Mouse (Mus musculus) thymus, postnatal 36 days (tissue): ENCODE results near the gene Suds3.

ENCODE experiments used
- DNase-seq, 2 experiments: peaks; one replicate each; pipeline ENCODE4 v3.0.0; 2022; ENCODE audit warnings: mixed read lengths in 2 of 2

The Suds3 gene

DNA sequence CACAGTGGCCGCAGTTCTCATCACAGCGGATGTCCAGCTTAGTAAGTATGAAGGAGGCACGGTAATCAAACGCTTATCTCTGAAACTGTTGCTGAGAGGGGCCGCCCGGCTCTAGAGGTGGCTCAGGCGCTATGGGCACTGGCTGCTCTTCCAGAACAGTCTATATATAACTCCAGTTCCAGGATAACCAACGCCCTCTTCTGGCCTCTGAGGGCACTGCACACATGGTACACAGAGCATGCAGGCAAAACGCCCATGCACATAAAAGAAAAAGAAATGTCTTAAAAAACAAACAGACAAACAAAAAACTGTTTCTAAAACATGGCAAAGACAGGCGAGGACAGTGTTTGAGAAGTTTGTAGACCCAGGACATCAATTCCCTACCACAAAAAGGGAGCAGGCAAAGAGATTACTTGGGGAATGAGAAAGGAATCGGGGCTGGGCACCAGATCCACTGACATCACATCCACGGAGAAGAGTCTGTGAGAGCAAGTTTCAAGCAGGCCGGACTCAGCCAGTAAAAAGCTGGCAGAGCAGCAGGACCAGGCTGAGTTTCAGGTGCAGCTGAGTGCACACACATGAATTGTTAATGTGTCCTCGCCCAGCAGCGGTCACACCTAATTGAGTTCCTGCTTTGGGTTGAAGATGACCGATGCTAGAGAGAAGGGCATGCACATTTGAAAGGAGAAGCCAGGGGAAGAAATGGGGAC is 4.7 kb downstream of the Suds3 start:
- no peak for DNase-seq

DNA sequence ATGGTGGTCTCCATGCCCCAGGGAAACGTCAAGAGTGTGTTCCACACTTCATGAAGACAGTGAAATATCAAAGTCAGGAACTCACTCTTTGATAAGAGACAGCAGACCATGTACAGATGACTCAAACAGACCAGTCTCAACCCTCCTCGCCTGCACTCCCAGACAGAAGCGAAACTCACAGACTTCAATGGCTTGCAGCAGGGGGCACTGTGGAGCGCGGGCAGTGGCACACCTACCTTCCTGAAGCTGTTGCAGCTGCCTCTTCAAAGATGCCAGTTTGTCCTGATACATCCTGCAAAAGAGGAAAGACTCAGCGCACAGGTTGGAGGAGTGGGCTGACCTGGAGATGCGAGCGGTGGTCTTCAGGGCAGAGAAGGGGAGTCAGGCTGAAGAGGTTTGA is 6.4 kb downstream of the Suds3 start:
- peak; percentile 46 to 53 for DNase-seq

DNA sequence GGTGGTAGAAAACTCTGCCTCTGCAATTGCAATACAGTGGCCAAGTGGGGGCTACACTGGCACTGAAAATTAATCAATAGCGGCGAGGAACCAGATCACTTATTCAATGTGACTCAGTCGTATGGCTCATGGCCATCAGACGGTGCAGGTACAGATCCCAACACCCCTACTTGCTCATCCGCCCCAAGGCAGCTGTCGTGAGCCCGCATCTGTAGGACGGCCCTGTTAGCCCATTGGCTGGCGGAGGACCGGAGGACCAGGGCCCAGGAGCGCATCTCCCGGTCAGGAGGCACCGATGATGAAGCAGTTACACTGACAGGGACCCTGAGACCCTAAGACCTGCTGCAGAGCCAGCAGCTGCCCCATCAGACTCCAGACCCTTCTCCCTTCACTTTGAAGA is 7.2 kb downstream of the Suds3 start:
- DNase-seq, result no peak

DNA sequence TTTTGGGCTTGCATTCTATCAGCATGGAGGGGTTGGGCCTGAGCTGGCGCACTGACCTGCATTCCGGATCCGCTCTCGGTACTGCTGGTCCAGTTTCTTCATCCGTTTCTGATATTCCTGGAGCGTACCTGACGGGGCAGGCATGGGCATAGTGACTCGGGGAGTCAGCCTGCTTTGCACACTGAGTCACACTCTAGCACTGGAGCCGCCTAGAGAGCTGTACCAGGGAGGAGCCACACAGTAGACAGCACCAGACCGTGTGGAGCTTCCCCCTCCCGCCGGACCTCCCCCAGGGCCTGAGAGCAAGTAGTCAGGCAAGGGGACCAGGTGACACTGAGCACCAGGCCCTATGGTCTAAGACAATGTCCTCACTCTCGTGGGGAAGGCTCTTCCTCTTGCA is 7.6 kb downstream of the Suds3 start:
- no peak for DNase-seq

DNA sequence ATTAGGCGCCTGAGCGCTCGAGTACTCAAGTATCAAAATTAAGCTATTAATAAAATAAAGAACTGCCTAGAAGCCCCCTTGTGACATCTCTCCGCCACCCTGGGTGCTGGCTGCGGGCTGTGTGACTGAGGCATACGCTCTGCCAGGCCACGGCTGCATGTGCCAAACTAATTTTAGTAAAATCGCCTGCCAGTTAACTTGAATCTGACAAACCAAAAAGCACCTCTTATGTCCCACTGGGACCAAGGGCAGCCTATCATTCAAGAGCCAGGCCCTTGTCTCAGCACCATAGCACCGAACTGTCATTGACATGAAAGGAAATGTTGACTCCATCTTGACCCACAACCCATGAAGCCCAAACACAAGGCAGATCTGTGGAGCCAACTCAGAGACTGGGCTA is 10.2 kb downstream of the Suds3 start:
- DNase-seq, result no peak

DNA sequence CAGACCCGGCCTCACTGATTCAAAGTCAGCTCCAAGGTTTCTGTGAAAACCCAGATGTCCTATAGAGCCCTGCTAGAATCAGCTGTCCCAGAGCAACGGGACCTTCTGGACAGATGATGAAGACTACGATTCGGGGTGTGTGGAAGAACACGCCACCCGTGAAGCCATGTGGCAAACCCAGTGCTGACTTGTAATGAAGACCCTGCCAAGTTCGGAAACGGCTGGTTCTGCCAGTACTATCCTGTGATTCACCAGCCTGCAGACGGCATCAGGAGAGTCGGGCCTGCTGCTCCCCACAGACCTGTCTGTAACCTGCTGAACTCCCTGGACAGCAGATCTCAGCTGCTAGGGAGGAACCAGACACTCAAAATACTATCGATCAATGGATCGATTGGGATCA is 11.6 kb downstream of the Suds3 start:
- DNase-seq, result no peak

DNA sequence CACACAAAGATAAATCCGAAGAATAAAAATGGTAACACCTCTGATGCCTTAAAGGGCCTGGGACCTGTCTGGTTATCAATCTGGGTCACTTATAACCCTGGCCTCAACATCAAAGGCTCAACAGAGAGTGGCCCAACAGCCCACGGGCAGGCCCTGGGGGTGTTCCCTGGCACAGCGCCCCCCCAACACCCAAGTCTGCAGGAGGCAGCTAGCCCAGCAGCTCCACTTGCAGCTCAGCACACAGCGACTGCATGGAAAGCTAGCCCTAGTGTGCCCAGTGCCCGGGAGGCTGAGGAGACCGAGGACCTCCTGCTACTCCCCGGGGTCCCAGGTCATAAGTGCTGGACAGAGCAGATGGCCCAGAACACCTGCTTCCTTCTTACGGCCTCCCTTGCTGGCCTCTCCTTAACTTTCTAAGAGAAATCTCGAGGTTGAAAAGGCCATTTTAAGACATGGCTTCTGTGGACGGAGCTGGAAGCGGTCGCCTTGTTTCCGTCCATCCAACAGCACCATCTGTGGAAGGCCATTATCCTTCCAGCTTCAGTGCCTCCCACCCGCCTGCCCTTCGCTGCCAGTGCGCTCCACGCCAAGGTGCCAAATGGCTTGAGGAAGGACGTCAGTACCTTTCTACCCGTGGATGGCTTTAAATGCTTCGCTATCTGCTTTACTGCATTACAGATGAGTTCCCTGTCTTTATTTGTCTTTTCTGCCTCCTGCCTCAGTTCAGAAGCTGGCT is 12.6 kb downstream of the Suds3 start:
- no peak for DNase-seq

DNA sequence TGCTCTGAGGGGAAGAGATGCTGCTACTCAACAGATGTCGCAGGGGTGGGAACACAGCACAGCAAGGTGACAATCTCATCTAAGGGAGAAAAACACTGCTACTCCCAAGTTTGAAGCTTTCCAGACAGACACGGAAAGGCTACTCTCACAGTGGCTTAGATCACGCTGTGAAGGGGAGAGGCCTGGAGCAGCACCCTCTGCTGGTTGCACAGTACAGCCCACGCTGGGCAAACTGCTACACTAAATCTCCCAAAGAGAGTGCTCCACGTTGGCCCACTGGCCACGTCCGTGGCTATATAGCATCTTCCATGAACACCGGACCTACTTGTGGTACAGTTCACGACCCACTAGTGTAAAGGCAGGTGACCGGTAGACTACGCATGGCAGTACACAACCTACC is 16.2 kb downstream of the Suds3 start:
- DNase-seq, result no peak

DNA sequence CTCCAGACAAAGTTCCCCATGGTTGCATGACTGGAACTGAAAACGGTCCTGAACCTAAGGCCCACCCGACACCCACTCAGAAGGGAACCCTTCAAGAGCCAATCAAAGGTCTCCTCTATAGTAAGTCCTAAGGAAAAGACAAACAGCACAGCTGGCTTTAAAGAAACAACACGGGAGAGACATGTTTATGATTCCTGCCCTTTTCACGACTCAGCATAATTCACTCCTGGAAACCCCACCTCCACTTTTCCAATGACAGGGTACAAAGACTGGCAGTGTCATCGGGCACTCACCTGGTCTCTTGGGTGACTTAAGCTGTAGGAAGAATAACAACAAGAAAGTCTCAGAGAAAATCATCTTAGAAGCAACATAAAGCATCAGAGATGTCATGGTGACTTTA is 16.9 kb downstream of the Suds3 start:
- DNase-seq, result no peak

DNA sequence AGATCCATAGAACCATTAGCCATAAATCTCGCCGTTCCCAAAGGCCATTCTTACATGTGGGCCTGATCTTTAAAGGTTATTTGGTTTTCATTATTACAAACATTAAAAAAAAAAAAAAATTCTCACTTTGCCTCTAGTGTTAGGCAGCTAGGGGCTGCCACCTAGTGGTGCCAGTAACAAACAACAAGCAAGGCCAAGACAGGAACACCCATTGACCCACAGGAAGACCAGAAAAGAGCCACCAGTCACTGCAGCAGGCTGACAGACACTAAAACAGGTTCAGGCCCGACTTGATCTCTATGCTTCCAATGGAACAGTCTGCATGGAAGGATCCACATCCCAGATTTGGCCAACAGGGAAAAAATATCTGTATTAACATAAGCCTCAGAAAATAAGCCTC is 19.2 kb downstream of the Suds3 start:
- DNase-seq, result peak; percentile 36 to 39

DNA sequence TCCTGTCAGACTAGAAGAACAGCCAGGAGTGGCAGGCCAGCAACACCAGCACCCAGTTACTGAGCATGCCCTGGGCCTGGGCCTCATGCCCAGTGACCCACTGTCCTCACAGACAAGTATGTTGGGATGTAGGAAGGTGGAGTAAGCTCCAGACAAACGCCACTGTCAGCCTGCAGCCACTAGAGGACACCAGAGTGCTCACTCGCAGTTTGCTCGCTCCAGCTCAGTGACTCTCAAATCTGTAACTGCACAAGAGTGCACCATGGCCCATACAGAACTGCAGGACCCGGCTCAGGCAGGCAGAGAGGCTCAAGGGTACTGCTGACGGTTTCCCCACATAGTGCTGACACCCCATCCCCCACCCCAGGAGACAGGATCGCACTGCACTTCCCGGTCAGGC is 21.5 kb downstream of the Suds3 start:
- peak in 1 of 2 experiments; percentile 27 for DNase-seq

DNA sequence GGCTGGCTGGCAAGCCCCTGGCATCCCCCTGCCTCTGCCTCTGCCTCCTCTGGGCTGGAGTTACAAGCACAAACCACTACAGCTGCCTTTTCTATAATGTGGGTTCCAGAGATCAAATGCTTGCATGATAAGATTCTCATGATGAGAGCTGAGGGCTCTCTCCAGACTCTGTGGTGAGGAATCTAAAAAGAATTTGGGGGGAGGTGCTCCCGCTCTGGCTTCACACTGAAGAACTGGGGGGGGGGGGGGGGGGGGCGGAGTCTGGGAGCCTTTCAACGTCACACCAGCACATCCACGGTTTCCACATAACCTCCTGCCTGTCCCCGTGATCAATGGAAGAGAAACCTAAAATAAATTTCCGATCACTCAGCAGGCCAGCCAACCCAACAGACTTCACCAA is 26.1 kb downstream of the Suds3 start:
- DNase-seq, result no peak

DNA sequence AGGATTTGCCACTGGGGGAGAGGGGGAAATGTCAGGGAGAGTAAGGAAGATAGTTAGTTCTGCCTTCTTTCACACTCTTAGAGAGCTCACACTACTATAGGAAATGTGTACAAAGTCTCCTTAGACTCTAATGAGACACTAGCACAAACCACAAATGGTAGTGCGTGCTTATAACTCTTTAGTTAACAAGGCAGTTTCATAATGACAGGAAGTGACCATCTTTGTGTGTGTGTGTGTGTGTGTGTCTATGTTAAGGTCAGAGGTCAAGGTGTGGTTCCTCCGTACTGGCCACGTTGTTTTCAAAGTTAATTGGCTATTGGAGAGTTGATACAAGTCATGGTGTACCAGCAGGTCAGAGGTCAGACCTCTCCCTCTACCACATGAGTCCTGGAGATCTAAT is 26.8 kb downstream of the Suds3 start:
- DNase-seq, result no peak

DNA sequence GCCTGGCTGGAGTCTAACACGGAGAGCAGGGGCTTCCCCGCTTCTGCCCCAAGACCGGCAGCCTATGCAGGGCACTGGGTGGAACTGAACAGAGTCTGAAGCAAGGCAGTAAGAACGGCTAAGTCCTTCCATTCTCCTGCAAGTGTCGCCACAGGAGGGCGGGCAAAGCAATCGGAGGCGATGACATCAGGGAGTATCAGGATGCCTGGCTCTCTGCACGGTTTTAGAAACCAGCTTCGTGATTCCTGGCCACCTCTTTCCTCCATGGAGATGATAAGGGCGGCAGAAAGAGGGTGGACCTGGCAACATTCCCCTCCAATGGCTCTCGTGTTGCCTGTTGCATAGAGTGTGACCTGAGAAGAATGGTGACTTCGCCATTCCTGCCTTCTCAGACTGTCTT is 28.2 kb downstream of the Suds3 start:
- no peak for DNase-seq

DNA sequence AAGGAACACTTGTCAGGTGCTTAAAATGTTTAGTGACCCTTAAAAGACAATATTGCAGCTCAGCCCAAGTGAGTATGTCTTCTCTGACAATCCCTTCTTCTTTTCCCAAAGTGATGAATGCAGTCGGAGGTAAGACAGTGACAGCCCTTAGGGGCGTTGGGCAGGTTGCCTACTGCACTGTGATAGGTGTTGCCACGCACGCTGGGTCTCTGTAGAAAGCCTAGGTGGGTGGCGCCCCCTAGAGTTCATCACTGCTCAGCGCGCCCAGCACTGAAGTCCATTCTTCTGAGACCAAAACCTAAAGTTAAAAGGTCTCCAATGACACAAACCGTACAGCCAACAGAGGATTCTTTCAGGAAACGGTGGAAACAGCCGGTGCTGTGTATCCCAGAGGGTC is 46.4 kb downstream of the Suds3 start:
- DNase-seq, result peak; percentile 40 to 52

DNA sequence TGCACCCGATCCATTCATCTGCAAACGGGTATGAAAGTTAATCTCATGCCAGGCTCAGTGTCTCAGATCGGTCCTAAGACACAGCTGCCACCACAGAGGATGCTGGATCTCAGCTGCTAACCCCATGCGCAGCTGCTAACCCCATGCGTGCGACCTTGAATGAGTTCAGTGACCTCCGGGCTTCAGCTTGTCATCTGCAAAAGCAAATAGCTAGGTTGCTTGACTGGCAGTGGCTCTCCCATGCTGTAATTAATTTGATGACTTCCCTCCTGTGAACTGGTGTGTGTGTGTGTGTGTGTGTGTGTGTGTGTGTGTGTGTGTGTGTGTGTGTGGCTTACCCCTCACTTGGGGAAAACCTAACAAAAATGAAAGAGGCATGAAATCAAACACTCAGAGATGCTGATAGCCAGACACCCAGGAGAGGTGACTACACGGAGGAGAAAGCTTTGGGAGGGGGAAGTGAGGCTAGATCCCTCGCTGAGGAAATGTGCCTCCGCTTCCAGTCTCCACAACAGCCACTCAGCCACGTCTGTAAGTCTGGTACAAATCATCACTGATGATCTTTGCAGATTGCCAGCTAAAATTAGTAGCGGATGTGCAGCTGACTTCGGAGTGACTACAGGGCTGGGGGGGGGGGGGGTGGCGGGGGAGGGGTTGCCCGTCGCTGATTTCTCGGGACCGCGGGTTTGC is 47.0 kb downstream of the Suds3 start:
- DNase-seq, result no peak

DNA sequence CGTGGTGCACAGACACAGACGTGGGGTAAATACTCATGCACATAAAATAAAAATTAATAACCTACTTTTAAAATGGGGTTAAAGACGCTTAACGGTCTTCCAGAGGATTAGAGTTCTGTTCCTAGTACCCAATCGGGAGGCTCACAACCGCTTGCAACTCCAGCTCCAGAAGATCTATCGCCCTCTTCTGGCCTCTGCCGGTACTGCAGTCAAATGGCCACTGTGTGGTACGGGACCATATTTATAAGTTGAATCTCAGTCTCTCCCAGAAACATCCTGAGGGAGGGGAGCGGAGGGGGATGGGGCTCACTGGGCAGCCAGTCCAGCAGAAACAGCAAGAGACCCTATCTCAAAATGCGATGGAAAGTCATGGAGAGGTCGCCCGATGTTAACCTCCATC is 47.7 kb downstream of the Suds3 start:
- DNase-seq, result peak; percentile 25 to 28

DNA sequence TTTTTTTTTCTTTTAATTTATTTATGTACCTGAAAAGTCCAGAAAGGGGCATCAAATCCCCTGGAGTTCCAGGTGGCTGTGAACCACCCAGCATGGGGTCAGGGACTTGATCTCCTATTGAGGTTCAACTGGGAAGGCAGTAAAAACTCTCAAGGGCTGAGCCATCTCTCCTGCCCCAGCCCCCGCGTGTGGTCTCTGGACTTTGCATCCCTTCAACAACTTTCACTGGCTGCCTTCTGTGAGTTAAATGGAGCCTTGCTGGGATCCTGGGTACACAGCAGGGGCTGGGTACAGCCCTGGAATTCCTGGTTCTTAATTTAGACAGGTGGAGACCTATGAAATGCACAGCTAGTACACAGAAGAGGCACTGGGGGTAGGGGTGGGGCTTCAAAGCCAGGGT is 54.7 kb downstream of the Suds3 start:
- no peak for DNase-seq

DNA sequence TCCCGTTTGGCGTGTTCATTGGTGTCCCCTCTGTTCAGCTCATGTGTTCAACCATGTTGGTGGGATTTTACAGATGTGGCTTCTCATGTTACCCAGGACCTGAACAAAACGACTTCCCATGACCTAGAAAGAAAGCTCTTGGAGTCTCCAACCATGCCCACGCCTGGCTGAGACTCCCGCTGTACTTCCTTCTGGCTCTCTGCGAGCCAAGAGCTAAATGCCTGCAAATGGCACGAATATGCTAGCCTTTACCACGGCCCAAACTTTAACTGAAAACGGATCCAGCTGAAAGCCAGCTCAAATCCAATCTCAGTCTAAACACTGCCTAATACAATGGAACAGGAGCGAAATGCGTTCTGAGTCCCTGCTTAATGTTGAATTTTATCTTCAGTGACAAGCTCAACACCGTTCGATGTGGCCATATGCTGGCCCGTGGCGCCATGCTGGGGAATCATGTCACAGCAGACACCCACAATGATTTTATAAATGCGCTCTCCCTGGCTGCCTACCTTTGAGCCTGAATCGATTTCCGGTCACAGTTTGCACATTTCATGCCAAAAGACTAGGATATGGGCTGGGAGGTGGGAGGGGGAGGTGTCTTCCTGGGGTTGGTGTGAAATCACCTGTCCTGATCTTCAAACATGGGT is 55.3 kb downstream of the Suds3 start:
- DNase-seq, result no peak

DNA sequence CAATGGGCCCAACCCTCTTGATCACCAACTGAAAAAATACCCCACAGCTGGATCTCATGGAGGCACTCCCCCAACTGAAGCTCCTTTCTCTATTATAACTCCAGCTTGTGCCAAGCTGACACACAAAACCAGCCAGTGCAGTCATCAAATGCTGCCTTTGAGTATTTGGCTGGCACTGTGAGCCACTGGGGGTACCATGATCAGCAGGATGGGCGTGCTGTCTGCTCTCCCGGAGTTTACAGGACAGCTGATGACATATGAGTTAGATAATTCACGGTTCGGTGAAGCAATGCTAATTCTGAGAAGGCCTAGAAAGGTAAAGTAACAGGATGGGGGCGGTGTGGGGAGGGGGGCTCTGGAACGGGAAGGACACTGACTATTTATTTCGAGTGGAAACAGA is 66.0 kb downstream of the Suds3 start:
- no peak for DNase-seq

DNA sequence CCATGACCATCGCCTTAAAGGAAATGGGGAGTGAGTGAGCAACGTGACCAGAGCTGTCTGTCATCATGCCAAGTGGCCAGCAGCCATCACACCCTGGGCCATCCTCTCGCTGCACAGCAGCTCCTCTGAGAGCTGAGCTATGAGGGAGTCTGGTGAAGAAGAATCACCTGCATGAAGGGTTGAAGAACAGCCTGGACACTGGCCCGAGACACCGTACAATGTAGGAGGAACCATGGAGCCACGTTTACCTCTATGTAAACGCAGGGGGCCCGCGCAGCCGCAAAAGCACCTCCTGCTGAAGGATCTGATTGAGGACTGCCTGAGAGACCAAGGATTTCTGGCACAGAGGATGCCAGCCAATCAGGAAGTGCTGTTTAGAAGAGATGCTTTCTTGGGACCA is 70.8 kb downstream of the Suds3 start:
- no peak for DNase-seq

DNA sequence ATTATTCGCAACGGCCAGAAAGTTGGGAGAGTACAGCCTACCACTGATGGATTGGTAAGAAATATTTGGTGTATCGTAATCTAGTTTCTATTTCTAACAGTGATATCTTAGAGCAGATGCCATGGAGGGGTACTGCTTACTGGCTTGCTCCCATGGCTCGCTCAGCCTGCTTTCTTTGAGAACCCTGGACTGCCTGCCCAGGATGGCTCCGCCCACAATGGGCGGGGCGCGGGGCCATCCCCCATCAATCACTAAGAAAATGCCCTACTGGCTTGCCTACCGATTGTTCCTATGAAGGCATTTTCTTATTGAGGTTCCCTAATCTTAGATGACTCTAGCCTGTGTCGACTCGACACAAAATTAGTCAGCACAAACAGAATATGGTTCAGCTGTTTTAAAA is 73.3 kb downstream of the Suds3 start:
- DNase-seq, result no peak
